Mouse (Mus musculus): ENCODE measurements around the gene Prkcd.

- TF ChIP-seq CTCF (IDR thresholded peaks at IDR 0.05; ENCODE audit: extremely low read depth, insufficient read length, insufficient replicate concordance, low read depth, low read length) (no peak), POLR2A (IDR thresholded peaks at IDR 0.05; ENCODE audit: low read depth, low read length) (no peak)
Observed at GRCm38 (mm10) chr14:30610304-30610703, 15.7 kb downstream of the Prkcd start.

Data from small intestine, adult 2 months (tissue).